Mouse (Mus musculus): Measurements from ENCODE around the gene Wfikkn2.

- TF ChIP-seq CTCF (IDR thresholded peaks at IDR 0.05; ENCODE audit: insufficient read depth, low read length) = no peak
- TF ChIP-seq POLR2A (IDR thresholded peaks at IDR 0.05; ENCODE audit: borderline replicate concordance, extremely low read depth, low read depth, low read length) = peak; percentile 37; the same call in 1 of the 2 replicates
Observed at GRCm38 (mm10) chr11:94211651-94212488, 33.9 kb downstream of the Wfikkn2 start.
